Mouse (Mus musculus): ENCODE measurements at regions not wholly inside any gene's neighbourhood (a gene's known extent, or its start where the extent isn't known, plus 50 kb on each side); places are given as distances from the start of the nearest gene placed in this dataset.
A peak's percentile ranks its signal among the peaks of the same experiment; 100 is the strongest.

DNA sequence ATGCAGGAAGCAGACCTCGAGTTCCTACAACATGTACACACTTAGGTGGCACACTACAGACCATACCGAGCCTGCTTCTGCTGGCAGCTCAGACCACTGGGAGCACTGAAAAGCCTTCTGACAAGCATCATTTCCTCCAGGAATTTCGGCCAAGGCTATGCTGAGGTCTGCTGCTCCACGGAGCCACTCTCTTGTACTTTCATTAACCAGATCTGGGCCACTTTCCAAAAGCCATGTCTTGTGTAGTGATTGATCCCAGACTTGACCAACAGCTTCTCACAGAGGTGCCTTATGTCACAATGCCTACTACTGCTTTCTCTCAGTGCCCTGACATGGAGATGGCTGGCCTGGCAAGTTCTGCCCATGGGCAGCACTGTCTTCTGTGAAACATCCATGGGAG is 394.5 kb upstream of the Gpc5 start:
- no peaks in the 10 kb centered on the region for H3K27me3 ChIP-seq (ENCODE audit: control insufficient read depth, insufficient read depth, low read length, poor library complexity, severe bottlenecking)
- no peak for DNase-seq (ENCODE audit: low read depth, low spot score)
- no peaks in the 10 kb centered on the region for H3K36me3 ChIP-seq (ENCODE audit: control insufficient read depth, insufficient read depth, low read length, poor library complexity, severe bottlenecking)

DNA sequence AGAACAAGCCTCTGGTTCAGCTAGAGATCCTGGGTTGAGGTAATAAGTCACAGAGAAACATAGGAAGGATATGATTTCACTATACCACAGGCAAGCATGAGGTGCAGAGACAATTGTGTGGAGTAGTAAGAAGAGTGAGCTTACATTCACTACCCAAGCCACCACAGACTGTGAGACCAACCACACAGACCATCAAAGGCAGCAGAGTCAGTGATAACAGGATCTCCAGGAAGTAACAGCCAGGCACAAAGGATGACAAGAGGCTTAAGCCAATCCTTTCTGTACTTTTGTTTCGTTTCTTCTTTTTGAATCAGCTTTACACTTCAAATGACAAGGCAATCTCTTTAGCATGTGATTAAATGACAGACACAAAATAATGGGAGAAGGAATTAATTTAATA is 368.9 kb upstream of the Gpc5 start:
- H3K27me3 ChIP-seq (ENCODE audit: control insufficient read depth, insufficient read depth, low read length, poor library complexity, severe bottlenecking): no peaks in the 10 kb centered on the region
- no peak for DNase-seq (ENCODE audit: low read depth, low spot score)
- H3K36me3 ChIP-seq (ENCODE audit: control insufficient read depth, insufficient read depth, low read length, poor library complexity, severe bottlenecking): no peaks in the 10 kb centered on the region

DNA sequence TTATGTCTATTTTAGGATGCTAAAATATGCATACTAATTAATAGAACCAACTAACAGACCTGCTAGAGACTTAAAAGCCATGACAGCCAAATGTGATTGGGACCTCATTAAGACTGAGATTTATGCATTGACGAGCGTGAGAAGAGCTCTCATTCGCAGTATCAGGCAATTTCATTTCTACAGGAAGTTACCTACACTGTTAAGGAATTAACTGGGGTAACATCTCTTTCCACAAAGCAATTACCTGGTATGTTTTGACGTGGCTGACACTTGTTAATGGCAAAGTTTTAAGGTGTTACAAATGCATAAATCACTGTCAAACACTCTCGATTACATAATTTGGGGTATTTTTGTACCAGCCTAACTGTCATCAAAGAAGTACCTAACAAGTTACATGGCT is 324.7 kb upstream of the Gpc5 start:
- Histone ChIP-seq H3K36me3 (ENCODE audit: control insufficient read depth, insufficient read depth, low read length, poor library complexity, severe bottlenecking) (no peaks in the 10 kb centered on the region), H3K27me3 (ENCODE audit: control insufficient read depth, insufficient read depth, low read length, poor library complexity, severe bottlenecking) (no peaks in the 10 kb centered on the region)
- DNase-seq (ENCODE audit: low read depth, low spot score): no peak

DNA sequence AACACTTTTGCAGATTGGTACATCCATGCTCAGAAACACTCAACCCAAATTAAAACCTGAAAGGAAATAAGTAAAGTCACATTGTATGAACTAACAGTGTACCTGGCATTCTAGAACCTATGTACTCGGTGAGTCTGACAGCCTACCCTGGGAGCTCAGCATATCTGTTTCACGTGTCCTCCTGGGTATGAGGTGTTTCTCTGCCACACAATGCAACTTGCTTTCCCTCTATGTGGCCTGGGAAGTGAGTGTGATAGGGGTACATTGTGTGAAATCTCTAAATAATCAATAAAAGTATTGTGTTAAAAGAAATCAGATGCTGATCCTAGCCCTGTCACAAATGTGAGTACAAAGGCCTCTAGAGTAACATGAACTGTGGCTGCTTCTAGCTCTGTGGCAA is 315.3 kb upstream of the Gpc5 start:
- Histone ChIP-seq H3K27me3 (ENCODE audit: control insufficient read depth, insufficient read depth, low read length, poor library complexity, severe bottlenecking) (no peaks in the 10 kb centered on the region), H3K36me3 (ENCODE audit: control insufficient read depth, insufficient read depth, low read length, poor library complexity, severe bottlenecking) (no peaks in the 10 kb centered on the region)
- DNase-seq (ENCODE audit: low read depth, low spot score): no peak

GRCm38 (mm10) chr14:114781821-114782220 is 310.2 kb upstream of the Gpc5 start:
- no peak for DNase-seq (ENCODE audit: low read depth, low spot score)

GRCm38 (mm10) chr14:114790946-114791830 is 300.8 kb upstream of the Gpc5 start:
- no peaks in the 10 kb centered on the region for H3K27me3 ChIP-seq (ENCODE audit: control insufficient read depth, insufficient read depth, low read length, poor library complexity, severe bottlenecking)
- peak; percentile 24 for DNase-seq (ENCODE audit: low read depth, low spot score)
- H3K36me3 ChIP-seq (ENCODE audit: control insufficient read depth, insufficient read depth, low read length, poor library complexity, severe bottlenecking): no peaks in the 10 kb centered on the region

More at GRCm38 (mm10) chr14:114781821-114782220, 310.2 kb upstream of the Gpc5 start:
- Histone ChIP-seq H3K36me3 (ENCODE audit: control insufficient read depth, insufficient read depth, low read length, poor library complexity, severe bottlenecking) (no peaks in the 10 kb centered on the region), H3K27me3 (ENCODE audit: control insufficient read depth, insufficient read depth, low read length, poor library complexity, severe bottlenecking) (no peaks in the 10 kb centered on the region)

DNA sequence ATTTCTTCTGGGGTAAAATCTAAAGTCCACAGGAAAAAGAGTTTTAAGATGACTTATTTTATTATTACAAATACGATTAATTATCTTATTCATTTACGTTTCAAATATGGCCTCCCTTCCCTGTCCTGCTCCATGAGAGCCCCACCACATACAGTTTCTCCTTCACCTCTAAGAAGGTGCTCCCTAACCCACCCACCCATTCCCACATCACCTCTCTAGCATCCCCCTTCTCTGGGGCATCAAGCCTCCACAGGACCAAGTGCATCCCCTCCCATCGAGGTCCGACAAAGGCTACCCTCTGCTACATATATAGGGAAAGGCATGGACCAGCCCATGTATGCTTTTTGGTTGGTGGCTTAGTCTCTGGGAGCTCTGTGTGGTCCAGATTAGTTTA is 300.2 kb upstream of the Gpc5 start:
- H3K36me3 ChIP-seq (ENCODE audit: control insufficient read depth, insufficient read depth, low read length, poor library complexity, severe bottlenecking): no peaks in the 10 kb centered on the region
- no peak for DNase-seq (ENCODE audit: low read depth, low spot score)

GRCm38 (mm10) chr14:114804643-114805042 is 287.4 kb upstream of the Gpc5 start:
- DNase-seq (ENCODE audit: low read depth, low spot score): no peak
- H3K36me3 ChIP-seq (ENCODE audit: control insufficient read depth, insufficient read depth, low read length, poor library complexity, severe bottlenecking): no peaks in the 10 kb centered on the region
- H3K27me3 ChIP-seq (ENCODE audit: control insufficient read depth, insufficient read depth, low read length, poor library complexity, severe bottlenecking): no peaks in the 10 kb centered on the region

More for the DNA sequence above, 300.2 kb upstream of the Gpc5 start:
- H3K27me3 ChIP-seq (ENCODE audit: control insufficient read depth, insufficient read depth, low read length, poor library complexity, severe bottlenecking): no peaks in the 10 kb centered on the region

DNA sequence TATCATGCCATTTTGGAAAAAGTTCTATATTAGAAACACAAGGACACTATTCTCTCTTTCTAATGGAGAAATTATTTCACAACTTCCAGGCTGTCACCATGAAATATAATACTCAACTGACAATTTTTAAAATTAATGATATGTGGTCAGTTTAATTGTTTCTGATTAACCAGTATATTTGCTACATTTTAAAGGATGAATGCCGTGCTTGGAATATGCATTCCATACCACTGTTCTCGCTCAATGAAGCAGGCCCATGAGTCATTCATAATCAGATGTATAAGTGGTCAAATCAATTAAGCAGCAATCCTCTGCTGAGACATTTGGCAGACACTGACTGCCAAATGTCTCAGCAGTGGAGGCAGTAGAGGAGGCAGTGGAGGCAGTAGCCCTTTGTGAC is 283.4 kb upstream of the Gpc5 start:
- DNase-seq (ENCODE audit: low read depth, low spot score): no peak
- no peaks in the 10 kb centered on the region for H3K36me3 ChIP-seq (ENCODE audit: control insufficient read depth, insufficient read depth, low read length, poor library complexity, severe bottlenecking)
- H3K27me3 ChIP-seq (ENCODE audit: control insufficient read depth, insufficient read depth, low read length, poor library complexity, severe bottlenecking): no peaks in the 10 kb centered on the region

GRCm38 (mm10) chr14:114820677-114821076 is 271.3 kb upstream of the Gpc5 start:
- H3K36me3 ChIP-seq (ENCODE audit: control insufficient read depth, insufficient read depth, low read length, poor library complexity, severe bottlenecking): no peaks in the 10 kb centered on the region
- no peaks in the 10 kb centered on the region for H3K27me3 ChIP-seq (ENCODE audit: control insufficient read depth, insufficient read depth, low read length, poor library complexity, severe bottlenecking)
- no peak for DNase-seq (ENCODE audit: low read depth, low spot score)

- no peaks in the 10 kb centered on the region for H3K27me3 ChIP-seq (ENCODE audit: control insufficient read depth, insufficient read depth, low read length, poor library complexity, severe bottlenecking)
- no peak for DNase-seq (ENCODE audit: low read depth, low spot score)
- no peaks in the 10 kb centered on the region for H3K36me3 ChIP-seq (ENCODE audit: control insufficient read depth, insufficient read depth, low read length, poor library complexity, severe bottlenecking)
Measured at GRCm38 (mm10) chr14:114821098-114821594, 270.9 kb upstream of the Gpc5 start.

- DNase-seq (ENCODE audit: low read depth, low spot score): no peak
- Histone ChIP-seq H3K36me3 (ENCODE audit: control insufficient read depth, insufficient read depth, low read length, poor library complexity, severe bottlenecking) (no peaks in the 10 kb centered on the region), H3K27me3 (ENCODE audit: control insufficient read depth, insufficient read depth, low read length, poor library complexity, severe bottlenecking) (no peaks in the 10 kb centered on the region)
Measured at GRCm38 (mm10) chr14:114821672-114822071, 270.3 kb upstream of the Gpc5 start.

GRCm38 (mm10) chr14:114826662-114827321 is 265.2 kb upstream of the Gpc5 start:
- Histone ChIP-seq H3K36me3 (ENCODE audit: control insufficient read depth, insufficient read depth, low read length, poor library complexity, severe bottlenecking) (no peaks in the 10 kb centered on the region), H3K27me3 (ENCODE audit: control insufficient read depth, insufficient read depth, low read length, poor library complexity, severe bottlenecking) (no peaks in the 10 kb centered on the region)
- DNase-seq (ENCODE audit: low read depth, low spot score): no peak

DNA sequence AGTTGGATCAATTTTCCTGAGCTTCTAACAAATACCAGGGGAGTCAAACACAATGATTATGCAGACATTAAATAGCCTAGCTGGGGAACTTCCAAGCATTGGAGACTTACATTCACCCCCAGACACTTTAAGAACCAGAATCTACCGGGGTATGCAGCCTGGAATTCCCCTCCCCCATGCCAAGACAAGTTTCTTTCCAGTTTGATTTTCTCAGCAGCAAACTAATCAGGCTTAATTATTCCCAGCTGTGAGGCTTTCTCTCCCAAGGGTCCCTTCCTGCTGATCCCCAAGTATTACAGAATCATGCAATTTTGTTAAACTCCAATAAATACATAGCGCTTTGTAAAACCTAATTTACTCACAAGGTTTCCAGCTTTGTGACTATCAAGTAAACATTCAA is 262.7 kb upstream of the Gpc5 start:
- Histone ChIP-seq H3K36me3 (ENCODE audit: control insufficient read depth, insufficient read depth, low read length, poor library complexity, severe bottlenecking) (no peaks in the 10 kb centered on the region), H3K27me3 (ENCODE audit: control insufficient read depth, insufficient read depth, low read length, poor library complexity, severe bottlenecking) (no peaks in the 10 kb centered on the region)
- no peak for DNase-seq (ENCODE audit: low read depth, low spot score)

GRCm38 (mm10) chr14:114832987-114833386 is 259.0 kb upstream of the Gpc5 start:
- H3K36me3 ChIP-seq (ENCODE audit: control insufficient read depth, insufficient read depth, low read length, poor library complexity, severe bottlenecking): no peaks in the 10 kb centered on the region
- no peaks in the 10 kb centered on the region for H3K27me3 ChIP-seq (ENCODE audit: control insufficient read depth, insufficient read depth, low read length, poor library complexity, severe bottlenecking)
- no peak for DNase-seq (ENCODE audit: low read depth, low spot score)

All from splenic B cell, adult 2 months (primary cell).